Comparison of ENCODE assay signal across 10 mouse cellular contexts in genomic region chr7:67230221-67230620, GRCm38 (mm10). TPM values are rescaled to one million over a fixed set of nuclear protein-coding genes. Genes with fewer than 3 reads are reported as not detected.
DNase-seq lines count a peak whose midpoint lies in the region; ATAC-seq and TF ChIP-seq lines count a peak whose summit lies in the region.
"Had no signal": no experiment of that assay in that cellular context is flagged by ENCODE, and none has a peak within 500 bp of the region (broad histone marks: within the 10 kb centered on the region; RNA-seq: fewer than 3 reads in every experiment).

No protein-coding gene starts in this region.

- no peak overlapping the region for H3K9ac ChIP-seq in forebrain, postnatal 0 days
- H3K9ac ChIP-seq in midbrain, embryonic 16.5 days (ENCODE audit: low read depth, low read length), result no peak overlapping the region
- H3K9ac ChIP-seq: lung, embryonic 15.5 days; neural tube, embryonic 15.5 days had no signal

- H3K27me3 ChIP-seq in forebrain, postnatal 0 days (ENCODE audit: insufficient read depth, low read length), result no peaks in the 10 kb centered on the region
- H3K27me3 ChIP-seq in midbrain, embryonic 16.5 days (ENCODE audit: control insufficient read depth, insufficient read depth, low read depth, low read length), result no peaks in the 10 kb centered on the region
- no peaks in the 10 kb centered on the region for H3K27me3 ChIP-seq in thymus, adult 2 months (ENCODE audit: control insufficient read depth, insufficient read depth, low read length)
- H3K27me3 ChIP-seq: lung, embryonic 15.5 days; neural tube, embryonic 15.5 days had no signal

- no peak for TF ChIP-seq POLR2A in thymus, adult 2 months (IDR thresholded peaks at IDR 0.05; ENCODE audit: control insufficient read depth, extremely low read depth, insufficient read depth, low read length, poor library complexity)

- peak; percentile 46 for ATAC-seq in forebrain, postnatal 0 days
- 0 out of 2 replicates have a peak, but pooled peaks have one; percentile 37 for ATAC-seq in midbrain, embryonic 16.5 days

- 0 out of 2 replicates have a peak overlapping the region, but pooled peaks have one; percentile 62 for H3K27ac ChIP-seq in forebrain, postnatal 0 days (ENCODE audit: low read depth, low read length)
- peak overlapping the region; percentile 60; the same call in 1 of the 2 replicates for H3K27ac ChIP-seq in midbrain, embryonic 16.5 days (ENCODE audit: low read length)
- H3K27ac ChIP-seq in thymus, adult 2 months (ENCODE audit: control insufficient read depth, insufficient read depth, low read length), result no peak overlapping the region
- H3K27ac ChIP-seq: neural tube, embryonic 15.5 days had no signal

- DNase-seq in layer of hippocampus, postnatal 10 days (ENCODE audit: low spot score in 2 of 2), result peak; percentile 26 to 32
- no peak for DNase-seq in layer of hippocampus, adult 9-10 months (ENCODE audit: low spot score)
- peak; percentile 38 for DNase-seq in forebrain, postnatal 0 days
- DNase-seq in heart, adult 9 months (ENCODE audit: low spot score in 2 of 2), result peak; percentile 83 to 89
- no peak for DNase-seq in thymus, adult 2 months
- no peak for DNase-seq in thymus, postnatal 0 days (ENCODE audit: low spot score)
- DNase-seq: layer of hippocampus, postnatal 36 days had no signal

- no peaks in the 10 kb centered on the region for H3K9me3 ChIP-seq in forebrain, postnatal 0 days (ENCODE audit: low read length)
- no peaks in the 10 kb centered on the region for H3K9me3 ChIP-seq in midbrain, embryonic 16.5 days (replicated peaks; ENCODE audit: control insufficient read depth, low read length, poor library complexity, severe bottlenecking)
- H3K9me3 ChIP-seq: lung, embryonic 15.5 days; neural tube, embryonic 15.5 days had no signal

- H3K36me3 ChIP-seq in forebrain, postnatal 0 days (ENCODE audit: insufficient read depth), result peaks cover 27% of the 10 kb centered on the region
- H3K36me3 ChIP-seq in midbrain, embryonic 16.5 days (ENCODE audit: control insufficient read depth, insufficient read depth, low read length), result peaks cover 12% of the 10 kb centered on the region; the same call in 1 of the 2 replicates
- peaks cover 30% of the 10 kb centered on the region for H3K36me3 ChIP-seq in thymus, adult 2 months (ENCODE audit: control insufficient read depth, insufficient read depth, low read length)

- no peak for TF ChIP-seq CTCF in forebrain, postnatal 0 days (IDR thresholded peaks at IDR 0.05; ENCODE audit: low read depth)
- TF ChIP-seq CTCF in thymus, adult 2 months (IDR thresholded peaks at IDR 0.05; ENCODE audit: borderline replicate concordance, control insufficient read depth, extremely low read depth, insufficient read depth, low read length, poor library complexity), result no peak

- H3K4me3 ChIP-seq in forebrain, postnatal 0 days (ENCODE audit: low read depth, low read length), result no peak overlapping the region
- no peak overlapping the region for H3K4me3 ChIP-seq in midbrain, embryonic 16.5 days (ENCODE audit: low read depth, low read length)
- H3K4me3 ChIP-seq in thymus, adult 2 months (ENCODE audit: control insufficient read depth, insufficient read depth, low read length), result no peak overlapping the region
- H3K4me3 ChIP-seq: lung, embryonic 15.5 days; neural tube, embryonic 15.5 days had no signal

- no peak overlapping the region for H3K4me2 ChIP-seq in forebrain, postnatal 0 days (ENCODE audit: low read depth)
- no peak overlapping the region for H3K4me2 ChIP-seq in midbrain, embryonic 16.5 days (ENCODE audit: low read length)
- H3K4me2 ChIP-seq: lung, embryonic 15.5 days; neural tube, embryonic 15.5 days had no signal

- 49% methylated on average over 3 of the region's 3 CpGs for WGBS in forebrain, postnatal 0 days
- 61% methylated on average over 3 of the region's 3 CpGs for WGBS in midbrain, embryonic 16.5 days
- 97% methylated on average over 3 of the region's 3 CpGs for WGBS in thymus, adult 2 months

- peaks cover 5% of the 10 kb centered on the region; the same call in 1 of the 2 replicates for H3K4me1 ChIP-seq in forebrain, postnatal 0 days (ENCODE audit: insufficient read depth)
- peaks cover 9% of the 10 kb centered on the region for H3K4me1 ChIP-seq in midbrain, embryonic 16.5 days (ENCODE audit: control insufficient read depth, insufficient read depth, low read length)
- no peaks in the 10 kb centered on the region for H3K4me1 ChIP-seq in thymus, adult 2 months (replicated peaks; ENCODE audit: control insufficient read depth, insufficient read depth, low read length)
- H3K4me1 ChIP-seq: lung, embryonic 15.5 days had no signal

RNA-seq across cellular contexts. Expression of gene Lysmd4, which starts 7.9 kb away (rescaled TPM):
- total RNA-seq in layer of hippocampus, postnatal 10 days (2021), result 10 to 100 TPM; 29.8 to 31.0 TPM
- total RNA-seq in forebrain, postnatal 0 days (2014; rRNA removed), result 44.9 and 46.9 TPM in 2 replicates
- 40.7 and 45.3 TPM in 2 replicates for polyA plus RNA-seq in forebrain, postnatal 0 days (2015; fragmentation: Nextera tagmentation; extraction: Ambion mirVana)
- 33.4 and 37.8 TPM in 2 replicates for polyA plus RNA-seq in midbrain, embryonic 16.5 days (2015; fragmentation: Nextera tagmentation; extraction: Ambion mirVana)
- 9.3 and 10.3 TPM in 2 replicates for polyA plus RNA-seq in thymus, adult 2 months (2012; rRNA removed)
- polyA plus RNA-seq in thymus, postnatal 0 days (2015; fragmentation: Nextera tagmentation; extraction: Ambion mirVana), result 5.7 and 6.1 TPM in 2 replicates

Comparison
In these comparisons a context has a peak if more than half of its experiments do, and no peak if none do; other contexts are left out.
1. DNase-seq: peak in layer of hippocampus, postnatal 10 days (2 of 2), forebrain, postnatal 0 days (single experiment) and heart, adult 9 months (2 of 2); none in layer of hippocampus, adult 9-10 months (single experiment), thymus, adult 2 months (single experiment) and thymus, postnatal 0 days (single experiment).